Mouse (Mus musculus) bone marrow macrophage, adult 2 months (primary cell): ENCODE measurements around the gene Dkk3. TPM values are rescaled to one million over a fixed set of nuclear protein-coding genes. Genes with fewer than 3 reads are reported as not detected.
A peak's percentile ranks its signal among the peaks of the same experiment; 100 is the strongest.
"Not testable (repeated sequence)": the region's sequence is repeated elsewhere in the genome, so short reads cannot be mapped to it uniquely, and the experiment has no call there.

Experiments used
- H3K27ac ChIP-seq: 2 replicates; pipeline ENCODE4 v1.5.1; 2012; ENCODE audit warnings: low read depth, low read length; ENCODE audit not compliant: insufficient read depth
- H3K4me1 ChIP-seq: 2 replicates; pipeline ENCODE4 v1.6.1; 2012; ENCODE audit warnings: low read length; ENCODE audit not compliant: control insufficient read depth, insufficient read depth
- H3K4me3 ChIP-seq: 2 replicates; pipeline ENCODE4 v1.5.1; 2012; ENCODE audit warnings: mild to moderate bottlenecking, low read length, moderate library complexity; ENCODE audit not compliant: insufficient read depth
- CTCF ChIP-seq: IDR thresholded peaks from 2 replicates; pipeline ENCODE4 v1.5.1; 2012; ENCODE audit warnings: low read depth, mild to moderate bottlenecking, low read length, moderate library complexity
- POLR2A ChIP-seq: IDR thresholded peaks from 2 replicates; pipeline ENCODE4 v1.6.1; 2012; ENCODE audit warnings: mild to moderate bottlenecking, low read depth, low read length, borderline replicate concordance
- polyA plus RNA-seq: library from polyadenylated mRNA; stranded (reverse); fragments of >200 nt; gene quantifications from 2 replicates; pipeline ENCODE4 v1.2.4, GENCODE M21; 2012; ENCODE audit not compliant: missing spikeins, insufficient read depth, insufficient read length

The Dkk3 gene
- polyA plus RNA-seq, 1 experiment = 2.1 TPM

- Histone ChIP-seq H3K4me3 (no peak overlapping the region), H3K27ac (no peak overlapping the region), H3K4me1 (no peaks in the 10 kb centered on the region)
- TF ChIP-seq POLR2A (no peak), CTCF (no peak)
Measured at GRCm38 (mm10) chr7:112120861-112121810, 37.7 kb downstream of the Dkk3 start.

- H3K4me1 ChIP-seq = no peaks in the 10 kb centered on the region
- no peak overlapping the region for H3K27ac ChIP-seq
- no peak overlapping the region for H3K4me3 ChIP-seq
- TF ChIP-seq POLR2A (no peak), CTCF (no peak)
Measured at GRCm38 (mm10) chr7:112119248-112119647, 39.6 kb downstream of the Dkk3 start.

- Histone ChIP-seq H3K4me1 (no peaks in the 10 kb centered on the region), H3K27ac (no peak overlapping the region), H3K4me3 (no peak overlapping the region)
- no peak for TF ChIP-seq CTCF
- TF ChIP-seq POLR2A = no peak
Measured at GRCm38 (mm10) chr7:112118086-112118485, 40.8 kb downstream of the Dkk3 start.

DNA sequence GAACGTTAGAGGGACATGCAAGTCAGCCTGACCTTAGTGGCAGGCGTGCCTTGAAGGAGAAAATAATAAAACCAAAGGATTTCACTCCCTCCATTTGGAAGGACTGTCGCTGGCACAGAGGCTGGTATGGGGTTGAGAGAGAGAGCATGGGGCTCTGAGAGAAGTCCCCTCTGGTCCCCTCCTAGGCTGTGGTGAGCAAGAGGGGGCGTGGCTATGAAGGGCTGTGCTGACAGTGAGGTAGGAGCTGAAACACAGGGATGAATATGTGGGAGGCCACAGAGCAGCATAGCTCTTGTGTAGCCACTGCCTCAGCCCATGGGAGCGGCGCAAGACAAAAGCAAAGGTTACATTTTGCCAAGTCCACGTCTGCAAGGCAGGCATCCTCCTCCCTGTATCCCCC, 41.4 kb downstream of the Dkk3 start:
- no peak for TF ChIP-seq CTCF
- TF ChIP-seq POLR2A = no peak

GRCm38 (mm10) chr7:112110638-112111372, 48.1 kb downstream of the Dkk3 start:
- Histone ChIP-seq H3K4me1 (no peaks in the 10 kb centered on the region), H3K27ac (no peak overlapping the region), H3K4me3 (no peak overlapping the region)
- TF ChIP-seq CTCF (no peak), POLR2A (no peak)

More for the DNA sequence above, 41.4 kb downstream of the Dkk3 start:
- H3K4me3 ChIP-seq = no peak overlapping the region
- no peak overlapping the region for H3K27ac ChIP-seq
- no peaks in the 10 kb centered on the region for H3K4me1 ChIP-seq

DNA sequence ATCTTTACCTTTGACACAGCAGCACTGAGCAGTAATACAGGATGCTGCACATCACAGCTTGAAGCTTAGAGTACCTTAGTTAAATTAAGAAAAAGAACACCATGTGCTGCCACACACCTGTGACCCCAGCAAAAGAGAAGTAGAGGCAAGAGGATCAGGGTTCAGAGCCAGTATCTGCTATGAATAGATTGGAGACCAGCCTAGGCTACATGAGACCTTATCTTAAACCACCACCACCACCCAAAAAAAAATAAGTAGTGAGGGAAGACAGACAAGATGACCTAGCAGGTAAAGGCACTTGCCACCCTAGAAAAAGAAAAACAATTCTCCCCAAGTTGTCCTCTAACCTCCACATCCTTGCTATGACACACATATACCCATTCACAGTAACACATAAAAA, 50.1 kb downstream of the Dkk3 start:
- TF ChIP-seq POLR2A = no peak
- Histone ChIP-seq H3K4me1 (peaks cover 4% of the 10 kb centered on the region), H3K27ac (no peak overlapping the region), H3K4me3 (no peak overlapping the region)

- no peak overlapping the region for H3K4me3 ChIP-seq
- TF ChIP-seq POLR2A = no peak
- TF ChIP-seq CTCF = no peak
- no peak overlapping the region for H3K27ac ChIP-seq
- peaks cover 17% of the 10 kb centered on the region for H3K4me1 ChIP-seq
Measured at GRCm38 (mm10) chr7:112103816-112104215, 55.0 kb downstream of the Dkk3 start.

GRCm38 (mm10) chr7:112102933-112103332, 55.9 kb downstream of the Dkk3 start:
- TF ChIP-seq CTCF (no peak), POLR2A (no peak)
- peak overlapping the region; percentile 10; the same call in 1 of the 2 replicates for H3K27ac ChIP-seq

DNA sequence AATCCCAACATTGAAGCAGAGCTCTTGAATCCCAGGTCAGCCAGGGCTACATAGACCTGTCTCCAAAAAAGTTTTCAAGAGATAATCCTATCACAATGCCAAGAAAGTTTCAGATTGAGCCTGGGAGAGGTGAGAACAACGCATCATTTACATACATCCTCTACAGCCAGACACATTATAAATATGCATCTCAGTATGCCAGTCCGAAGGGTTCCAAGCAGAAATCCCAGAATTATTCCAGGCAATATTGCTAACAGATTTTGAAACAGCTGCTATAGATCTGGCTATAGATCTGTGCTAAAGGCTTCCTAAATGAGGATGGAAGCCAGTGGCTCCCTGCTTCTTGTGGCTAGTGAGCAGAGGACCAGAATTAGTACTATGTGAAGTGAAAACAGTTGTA, 58.0 kb downstream of the Dkk3 start:
- Histone ChIP-seq H3K27ac (no peak overlapping the region), H3K4me3 (no peak overlapping the region)
- TF ChIP-seq POLR2A (no peak), CTCF (no peak)

More at GRCm38 (mm10) chr7:112102933-112103332, 55.9 kb downstream of the Dkk3 start:
- H3K4me3 ChIP-seq = no peak overlapping the region
- peaks cover 17% of the 10 kb centered on the region for H3K4me1 ChIP-seq

DNA sequence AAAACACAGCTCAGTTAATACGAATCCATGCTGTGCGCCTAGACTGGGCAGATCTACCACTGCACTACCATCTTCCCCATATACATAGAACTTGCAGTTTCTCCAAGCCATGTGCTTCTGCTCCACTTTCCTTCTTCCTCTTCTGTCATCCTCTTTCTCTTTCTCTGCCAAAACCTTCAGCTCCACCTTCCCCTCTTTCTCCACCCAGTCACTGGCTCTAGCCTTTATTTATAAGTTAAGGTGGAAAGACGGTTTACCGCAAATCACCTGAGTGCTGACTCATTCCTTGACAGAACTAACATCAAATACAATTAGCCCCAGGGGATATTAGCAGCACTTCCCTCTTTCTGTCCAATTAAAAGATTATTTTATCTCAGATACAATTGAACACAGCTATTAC, 63.9 kb downstream of the Dkk3 start:
- not testable (repeated sequence) for H3K4me1 ChIP-seq, H3K4me3 ChIP-seq, H3K27ac ChIP-seq

More for the DNA sequence above, 58.0 kb downstream of the Dkk3 start:
- H3K4me1 ChIP-seq = peaks cover 17% of the 10 kb centered on the region
